15 mouse cellular contexts compared by ENCODE assay signal in genomic region chr1:126317874-126318607, GRCm38 (mm10).
DNase-seq lines count a peak whose midpoint lies in the region; ATAC-seq lines count a peak whose summit lies in the region.
"Had no signal": no experiment of that assay in that cellular context is flagged by ENCODE, and none has a peak within 500 bp of the region (broad histone marks: within the 10 kb centered on the region; RNA-seq: fewer than 3 reads in every experiment).

No protein-coding gene starts in this region.

- H3K4me2 ChIP-seq in neural tube, embryonic 11.5 days (ENCODE audit: low read depth) = no peak overlapping the region
- peak overlapping the region; percentile 46 for H3K4me2 ChIP-seq in liver, embryonic 12.5 days
- H3K4me2 ChIP-seq: embryonic facial prominence, embryonic 13.5 days; hindbrain, embryonic 15.5 days had no signal

- H3K27me3 ChIP-seq in heart, embryonic 10.5 days (ENCODE audit: insufficient read depth, poor library complexity, severe bottlenecking) = no peaks in the 10 kb centered on the region
- no peaks in the 10 kb centered on the region for H3K27me3 ChIP-seq in neural tube, embryonic 11.5 days (ENCODE audit: control insufficient read depth, insufficient read depth, low read length)
- H3K27me3 ChIP-seq in liver, embryonic 12.5 days (replicated peaks) = no peaks in the 10 kb centered on the region
- H3K27me3 ChIP-seq: embryonic facial prominence, embryonic 13.5 days; hindbrain, embryonic 15.5 days had no signal

- H3K4me3 ChIP-seq in heart, embryonic 10.5 days = no peak overlapping the region
- no peak overlapping the region for H3K4me3 ChIP-seq in neural tube, embryonic 11.5 days (ENCODE audit: low read depth, low read length)
- H3K4me3 ChIP-seq in liver, embryonic 12.5 days = no peak overlapping the region; the same call in 1 of the 2 replicates
- H3K4me3 ChIP-seq: embryonic facial prominence, embryonic 13.5 days; heart, adult 2 months; hindbrain, embryonic 15.5 days had no signal

- H3K4me1 ChIP-seq in heart, embryonic 10.5 days = no peaks in the 10 kb centered on the region
- no peaks in the 10 kb centered on the region for H3K4me1 ChIP-seq in neural tube, embryonic 11.5 days (ENCODE audit: control insufficient read depth, insufficient read depth, low read length)
- H3K4me1 ChIP-seq in liver, embryonic 12.5 days = peaks cover 30% of the 10 kb centered on the region
- H3K4me1 ChIP-seq: embryonic facial prominence, embryonic 13.5 days had no signal

- peak; percentile 58; the same call in 1 of the 2 replicates for ATAC-seq in neural tube, embryonic 11.5 days (ENCODE audit: insufficient read depth, low FRiP score, low TSS enrichment)
- ATAC-seq in liver, embryonic 12.5 days = peak; percentile 94

- intact Hi-C loops in heart, postnatal 36 days (cut with DNase I) = no loop called here

- H3K9me3 ChIP-seq in heart, embryonic 10.5 days = no peaks in the 10 kb centered on the region
- no peaks in the 10 kb centered on the region for H3K9me3 ChIP-seq in neural tube, embryonic 11.5 days (ENCODE audit: control insufficient read depth, low read length)
- H3K9me3 ChIP-seq in liver, embryonic 12.5 days (replicated peaks) = no peaks in the 10 kb centered on the region
- H3K9me3 ChIP-seq: embryonic facial prominence, embryonic 13.5 days; hindbrain, embryonic 15.5 days had no signal

- H3K27ac ChIP-seq in heart, embryonic 10.5 days = peak overlapping the region; percentile 47; the same call in 1 of the 2 replicates
- H3K27ac ChIP-seq in neural tube, embryonic 11.5 days (ENCODE audit: low read depth, low read length) = no peak overlapping the region
- peak overlapping the region; percentile 78 for H3K27ac ChIP-seq in liver, embryonic 12.5 days
- H3K27ac ChIP-seq: embryonic facial prominence, embryonic 13.5 days; heart, adult 2 months; hindbrain, embryonic 15.5 days had no signal

- no peak overlapping the region for H3K9ac ChIP-seq in neural tube, embryonic 11.5 days (ENCODE audit: low read length)
- H3K9ac ChIP-seq in liver, embryonic 12.5 days = no peak overlapping the region
- H3K9ac ChIP-seq: embryonic facial prominence, embryonic 13.5 days; hindbrain, embryonic 15.5 days had no signal

- DNase-seq in heart, embryonic 10.5 days (ENCODE audit: low spot score) = peak; percentile 90
- DNase-seq in heart, postnatal 36 days = no peak
- DNase-seq in neural tube, embryonic 11.5 days (ENCODE audit: low spot score) = no peak
- DNase-seq in neural tube, embryonic 10.5 days (ENCODE audit: extremely low spot score, low spot score) = no peak
- peak; percentile 29 for DNase-seq in retina, postnatal 1 day
- DNase-seq in B cell, adult 2 months = no peak
- no peak for DNase-seq in spleen, postnatal 36 days (ENCODE audit: low spot score in 2 of 2)
- DNase-seq: adrenal gland, adult 2 months; cerebellum, adult 11-12 months; heart, adult 2 months; layer of hippocampus, postnatal 36 days; lung, adult 18-20 months had no signal

- no peaks in the 10 kb centered on the region for H3K36me3 ChIP-seq in heart, embryonic 10.5 days
- H3K36me3 ChIP-seq in neural tube, embryonic 11.5 days (ENCODE audit: control insufficient read depth, insufficient read depth, low read length) = no peaks in the 10 kb centered on the region
- no peaks in the 10 kb centered on the region for H3K36me3 ChIP-seq in liver, embryonic 12.5 days
- H3K36me3 ChIP-seq: embryonic facial prominence, embryonic 13.5 days; hindbrain, embryonic 15.5 days had no signal

- 59% methylated on average over 11 of the region's 11 CpGs for WGBS in heart, embryonic 10.5 days
- 55% methylated on average over 11 of the region's 11 CpGs for WGBS in neural tube, embryonic 11.5 days
- 29% methylated on average over 11 of the region's 11 CpGs for WGBS in liver, embryonic 12.5 days (ENCODE audit: insufficient replicate concordance)

Comparison
In these comparisons a context has a peak if more than half of its experiments do, and no peak if none do; other contexts are left out.
1. DNase-seq: peak in heart, embryonic 10.5 days (single experiment) and retina, postnatal 1 day (single experiment); none in heart, postnatal 36 days (0 of 2), neural tube, embryonic 11.5 days (single experiment), neural tube, embryonic 10.5 days (single experiment), B cell, adult 2 months (0 of 2) and spleen, postnatal 36 days (0 of 2).